In the genomic region with DNA sequence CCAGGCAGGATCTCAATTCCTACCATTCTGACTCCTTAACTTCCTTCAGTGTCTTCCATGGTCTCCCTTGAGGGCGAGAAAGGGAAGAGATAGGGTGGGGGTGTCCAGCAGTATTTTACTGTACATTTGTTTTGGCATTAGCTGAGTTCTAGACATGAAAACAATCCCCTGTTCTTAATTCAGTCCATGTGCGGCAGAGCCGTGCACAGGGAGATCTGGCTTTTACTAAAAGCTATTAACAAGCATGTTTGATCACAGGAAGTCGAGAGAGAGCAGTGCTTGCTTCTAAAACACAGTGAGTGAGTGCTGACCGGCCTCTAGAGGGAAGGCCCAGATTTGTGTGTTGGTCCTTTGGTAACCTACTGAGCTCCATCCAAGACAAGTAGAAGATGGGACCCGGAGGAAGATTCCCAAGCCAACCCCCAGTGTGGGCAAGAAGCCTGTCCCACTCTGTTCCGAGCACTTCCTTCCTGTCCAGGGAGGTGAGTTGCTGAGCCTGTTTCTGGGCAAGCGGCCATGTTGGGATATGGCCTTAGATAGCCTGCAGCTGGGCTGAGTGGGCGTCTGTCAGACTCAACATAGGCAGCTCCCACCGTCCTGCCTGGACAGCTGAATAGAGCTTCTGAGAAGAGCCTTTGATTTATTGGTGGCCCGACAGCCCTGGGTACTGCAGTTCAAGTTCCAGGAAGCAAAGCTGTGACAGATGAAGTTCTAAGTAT, we compare ENCODE assay signal across 8 mouse cellular contexts.
DNase-seq lines count a peak whose midpoint lies in the region; ATAC-seq lines count a peak whose summit lies in the region.

No protein-coding gene starts in this region.

- no peaks in the 10 kb centered on the region for H3K36me3 ChIP-seq in intestine, embryonic 15.5 days

- H3K9ac ChIP-seq in intestine, embryonic 15.5 days: no peak overlapping the region

- 36% methylated on average over 11 of the region's 11 CpGs for WGBS in intestine, embryonic 15.5 days

- DNase-seq in cerebellum, postnatal 10 days: peak; percentile 58 to 60
- no peak for DNase-seq in cerebellum, adult 18-20 months
- peak; percentile 47 for DNase-seq in forelimb bud, embryonic 11.5 days (ENCODE audit: low read depth, low spot score)
- DNase-seq in lung, postnatal 14 days: peak; percentile 52
- DNase-seq in thymus, postnatal 25 days: no peak
- DNase-seq in thymus, postnatal 0 days (ENCODE audit: low spot score): no peak

- no peak overlapping the region for H3K4me3 ChIP-seq in intestine, embryonic 15.5 days (replicated peaks)

- ATAC-seq in CD4-positive, CD25-positive, alpha-beta regulatory T cell, adult 4 months: peak; percentile 43
- ATAC-seq in intestine, embryonic 15.5 days: peak; percentile 59

- H3K27me3 ChIP-seq in intestine, embryonic 15.5 days (replicated peaks): no peaks in the 10 kb centered on the region

- H3K27ac ChIP-seq in intestine, embryonic 15.5 days: peak overlapping the region; percentile 68

- no peak overlapping the region for H3K4me2 ChIP-seq in intestine, embryonic 15.5 days (replicated peaks)

- no peaks in the 10 kb centered on the region for H3K9me3 ChIP-seq in intestine, embryonic 15.5 days

- peaks cover 35% of the 10 kb centered on the region for H3K4me1 ChIP-seq in intestine, embryonic 15.5 days (replicated peaks)

Comparison
In these comparisons a context has a peak if more than half of its experiments do, and no peak if none do; other contexts are left out.
1. DNase-seq: peak in cerebellum, postnatal 10 days (2 of 2), forelimb bud, embryonic 11.5 days (single experiment) and lung, postnatal 14 days (single experiment); none in cerebellum, adult 18-20 months (0 of 2), thymus, postnatal 25 days (single experiment) and thymus, postnatal 0 days (single experiment).